Mouse (Mus musculus) A20 (cell line): ENCODE data around the gene H2-M10.5.
"Not testable (repeated sequence)": the region's sequence is repeated elsewhere in the genome, so short reads cannot be mapped to it uniquely, and the experiment has no call there.

Source experiments
- DNase-seq: peaks from one replicate; pipeline ENCODE4 v3.0.0-alpha.2; 2011; ENCODE audit warnings: low read depth, low spot score

Gene H2-M10.5

DNA sequence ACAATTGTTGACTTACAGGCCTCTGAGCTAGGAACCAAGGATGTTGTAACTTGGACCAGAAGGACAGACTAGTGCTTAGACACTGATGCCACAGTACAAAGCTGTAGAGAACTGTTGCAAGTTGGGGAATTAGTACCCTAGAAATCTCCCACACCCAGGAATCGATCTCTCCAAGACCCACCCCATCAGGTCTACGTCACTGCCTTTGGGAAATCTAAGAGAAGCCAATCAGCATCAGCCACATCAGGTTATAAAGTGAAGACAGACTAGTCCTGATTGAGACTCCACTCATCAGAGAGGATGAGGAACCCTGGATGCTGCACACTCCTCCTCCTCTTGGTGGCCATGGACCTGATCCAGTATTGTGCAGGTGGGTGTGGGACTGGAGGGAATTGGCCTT is at the start of gene H2-M10.5:
Gene H2-M10.5, plus strand, starts transcription at position 301 of the 400 bp plus-strand sequence.
- not testable (repeated sequence) for DNase-seq

DNA sequence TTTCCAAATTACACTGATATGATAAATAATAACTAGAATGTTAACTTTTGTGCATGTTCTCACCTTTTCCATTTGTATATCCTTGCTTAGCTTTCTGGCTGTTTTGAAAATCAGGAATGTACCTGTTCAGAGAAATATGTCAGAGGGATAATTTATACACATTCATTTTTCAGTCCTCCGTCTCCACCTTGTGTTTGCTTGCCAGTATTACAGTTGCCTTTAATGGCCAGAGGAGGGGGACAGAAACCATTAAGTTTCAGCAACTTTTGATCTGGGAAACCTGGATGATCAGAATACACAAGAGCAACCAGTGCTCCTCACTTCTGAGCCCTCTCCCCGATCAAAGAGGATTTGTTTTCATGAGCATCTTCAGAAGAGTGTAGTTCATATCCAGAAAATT is 46.7 kb upstream of the H2-M10.5 start:
- peak; percentile 34 for DNase-seq

DNA sequence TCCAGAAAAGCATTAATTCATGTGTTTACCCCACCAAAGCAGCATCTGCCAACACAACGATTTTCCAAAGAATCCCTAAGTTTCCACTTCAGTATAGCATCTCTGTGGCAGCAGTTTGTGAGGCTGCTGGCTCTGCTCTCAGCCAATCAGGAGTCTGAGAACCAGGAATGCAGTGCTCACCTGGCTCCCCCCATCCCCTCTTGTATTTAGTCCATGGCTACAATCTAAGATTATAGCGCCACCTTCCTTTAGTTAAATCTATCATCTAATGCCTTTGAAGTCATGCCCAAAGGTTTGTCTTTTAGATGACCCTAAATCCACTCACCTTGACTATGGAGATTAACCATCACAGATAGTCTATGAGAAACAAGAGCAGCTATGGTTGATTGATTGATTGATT is 8.9 kb upstream of the H2-M10.5 start:
- DNase-seq = no peak

DNA sequence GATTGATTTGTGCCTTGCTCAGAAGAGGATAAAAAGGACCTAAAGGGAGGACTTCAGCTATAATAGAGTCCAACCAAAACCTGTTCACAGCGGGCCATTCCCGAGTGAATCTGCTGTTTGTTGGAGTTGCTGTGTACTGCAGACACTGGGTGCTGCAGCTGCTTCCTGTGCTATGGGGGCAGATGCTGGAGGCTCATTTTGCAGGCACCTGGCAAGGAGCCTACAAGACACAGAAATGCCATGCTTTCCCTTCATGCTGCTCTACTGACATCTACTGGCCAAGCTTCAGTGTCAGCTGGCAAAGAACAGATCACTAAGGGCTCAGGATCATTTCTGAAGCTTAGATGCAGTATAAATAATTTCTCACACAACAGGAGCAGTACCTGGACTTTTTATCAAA is 8.5 kb upstream of the H2-M10.5 start:
- peak; percentile 78 for DNase-seq

DNA sequence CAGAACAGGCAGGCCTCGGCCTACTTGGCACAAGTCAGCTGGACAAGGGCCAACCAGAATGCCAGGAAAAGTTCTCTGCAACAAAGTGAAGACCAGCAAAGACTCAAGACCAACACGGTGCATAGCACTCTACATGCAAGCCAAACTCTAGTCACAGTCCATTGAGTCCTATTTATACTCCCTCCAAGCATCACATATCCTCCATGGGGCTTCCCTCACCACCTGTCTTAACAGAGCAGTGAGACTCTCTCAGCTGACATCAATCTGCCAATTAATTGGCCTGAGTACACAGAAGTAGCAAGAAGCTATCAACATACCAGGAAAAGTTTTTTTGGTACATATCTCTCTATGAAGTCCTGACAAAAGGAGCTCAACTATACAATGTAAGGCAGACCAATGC is 7.3 kb upstream of the H2-M10.5 start:
- not testable (repeated sequence) for DNase-seq

DNA sequence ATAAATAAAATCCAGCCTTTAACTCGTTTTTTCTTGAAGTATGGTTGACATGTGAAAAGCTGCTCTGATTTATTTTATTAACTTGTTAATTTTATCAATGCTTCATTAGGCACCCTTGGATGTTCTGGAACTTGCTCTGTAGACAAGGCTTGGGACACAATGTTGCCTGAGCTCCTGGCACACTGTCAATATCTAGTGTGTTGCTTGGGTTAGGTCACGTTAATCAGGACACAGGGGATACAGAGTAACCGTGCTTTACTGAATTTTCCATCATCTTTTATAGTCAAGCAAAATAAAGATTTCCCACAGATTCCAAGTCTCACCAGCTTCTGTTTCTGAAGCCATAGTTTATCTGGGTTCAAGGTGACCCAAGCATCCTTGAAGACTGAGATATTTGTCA is 8.8 kb downstream of the H2-M10.5 start:
- DNase-seq = no peak

DNA sequence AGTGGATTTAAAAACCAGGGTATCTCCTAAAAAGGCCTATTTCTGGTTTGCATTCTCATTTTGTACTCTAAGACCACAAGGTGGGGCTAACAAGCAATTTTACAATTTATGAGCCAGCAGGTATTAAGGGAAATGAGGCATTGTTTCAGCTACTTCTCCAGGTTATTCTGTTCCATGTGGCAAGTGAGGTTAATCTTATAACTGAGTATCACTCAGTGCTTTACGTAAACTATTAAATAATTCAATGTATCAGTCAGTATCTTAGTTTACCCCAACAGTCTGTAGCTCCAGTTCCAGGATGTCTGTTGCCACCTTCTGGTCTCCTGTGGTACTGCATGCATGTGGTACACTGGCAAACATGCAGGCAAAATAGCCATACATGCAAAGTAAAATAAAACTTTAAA is 13.8 kb downstream of the H2-M10.5 start:
- DNase-seq = peak; percentile 62

DNA sequence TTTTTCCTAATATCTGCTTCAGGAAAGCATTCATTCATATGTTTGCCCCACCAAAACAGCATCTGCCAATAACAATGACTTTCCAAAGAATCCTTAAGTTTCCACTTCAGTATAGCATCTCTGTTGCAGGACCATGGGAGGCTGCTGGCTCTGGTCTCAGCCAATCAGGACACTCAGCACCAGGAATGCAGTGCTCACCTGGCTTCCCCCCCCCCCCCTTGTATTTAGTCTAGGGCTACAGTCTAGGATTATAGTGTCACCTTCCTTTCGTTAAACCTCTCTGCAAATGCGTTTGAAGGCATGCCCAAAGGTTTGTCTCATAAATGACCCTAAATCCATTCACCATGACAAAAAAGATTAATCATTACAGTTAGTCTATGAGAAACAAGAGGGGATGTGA is 15.6 kb downstream of the H2-M10.5 start:
- DNase-seq = no peak

DNA sequence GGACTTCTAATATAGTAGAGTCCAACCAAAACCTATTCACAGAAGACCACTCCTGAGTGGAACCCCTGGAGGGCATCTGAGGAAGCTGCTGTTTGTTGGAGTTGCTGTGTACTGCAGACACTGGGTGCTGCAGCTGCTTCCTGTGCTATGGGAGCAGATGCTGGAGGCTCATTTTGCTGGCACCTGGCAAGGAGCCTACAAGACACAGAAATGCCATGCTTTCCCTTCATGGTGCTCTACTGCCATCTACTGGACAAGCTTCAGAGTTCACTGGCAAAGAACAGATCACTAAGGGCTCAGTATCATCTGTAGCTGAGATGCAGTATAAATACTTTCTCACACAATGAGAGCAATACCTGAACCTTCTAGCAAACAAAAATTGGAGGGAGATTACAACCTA is 16.1 kb downstream of the H2-M10.5 start:
- peak; percentile 78 for DNase-seq

DNA sequence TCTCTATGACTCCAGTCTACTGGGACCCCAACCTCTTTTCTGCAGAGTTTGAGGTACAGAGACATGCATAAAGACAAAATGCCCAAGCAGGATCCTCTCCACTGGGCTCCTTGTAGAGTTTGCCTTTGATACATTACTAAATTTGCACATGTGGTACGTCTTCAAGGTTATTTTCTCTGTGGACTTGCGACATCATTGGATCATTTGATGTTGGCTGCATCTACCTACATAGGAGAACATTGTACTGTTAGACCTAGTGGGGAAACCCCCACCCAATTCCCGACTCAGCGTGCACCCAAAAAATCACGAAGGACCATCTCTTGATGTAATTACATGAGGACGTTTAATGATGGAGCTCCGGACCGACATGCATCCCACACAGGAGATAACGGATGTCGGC is 26.8 kb downstream of the H2-M10.5 start:
- no peak for DNase-seq

DNA sequence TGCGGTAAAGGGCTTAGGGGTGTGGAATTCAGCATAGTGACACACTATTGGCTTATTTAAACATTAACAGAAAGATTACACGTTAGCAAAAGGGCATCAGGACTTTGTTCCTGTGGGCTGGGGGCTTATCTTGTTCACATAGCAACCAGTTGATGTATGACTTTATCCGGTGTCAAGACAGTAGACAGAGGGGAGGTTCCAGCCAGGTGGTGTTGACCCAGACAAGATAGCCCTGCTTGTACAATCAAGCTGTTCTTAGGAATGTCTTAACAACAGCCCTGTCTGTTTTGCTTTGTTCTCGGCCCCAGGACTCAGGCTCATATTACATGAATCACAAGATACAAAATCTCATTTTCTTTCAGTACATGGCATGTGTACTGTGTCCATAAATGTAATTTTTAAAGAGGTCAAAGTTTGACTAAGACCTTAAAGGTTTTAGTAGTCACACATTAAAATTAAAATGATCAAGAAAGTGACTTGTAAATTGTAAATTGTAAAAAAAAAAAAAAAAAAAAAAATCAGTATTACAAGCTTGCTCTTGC is 27.3 kb downstream of the H2-M10.5 start:
- not testable (repeated sequence) for DNase-seq

DNA sequence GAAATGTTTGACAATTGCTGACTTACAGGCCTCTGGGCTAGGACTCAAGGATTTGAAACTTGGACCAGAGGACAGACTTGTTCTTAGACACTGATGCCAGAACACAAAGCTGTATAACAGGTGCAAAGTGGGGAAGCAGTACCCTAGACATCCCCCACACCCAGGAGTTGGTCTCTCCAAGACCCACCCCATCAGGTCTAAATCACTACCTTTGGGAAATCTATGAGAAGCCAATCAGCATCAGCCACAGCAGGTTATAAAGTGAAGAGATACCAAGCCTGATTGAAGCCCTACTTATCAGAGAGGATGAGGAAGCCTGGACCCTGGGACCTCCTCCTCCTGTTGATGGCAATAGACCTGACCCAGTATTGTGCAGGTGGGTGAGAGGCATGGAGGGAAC is 39.2 kb downstream of the H2-M10.5 start, which contains the start of gene H2-M10.6:
Gene H2-M10.6, plus strand, starts transcription at position 301 of the 400 bp plus-strand sequence.
- DNase-seq = no peak

DNA sequence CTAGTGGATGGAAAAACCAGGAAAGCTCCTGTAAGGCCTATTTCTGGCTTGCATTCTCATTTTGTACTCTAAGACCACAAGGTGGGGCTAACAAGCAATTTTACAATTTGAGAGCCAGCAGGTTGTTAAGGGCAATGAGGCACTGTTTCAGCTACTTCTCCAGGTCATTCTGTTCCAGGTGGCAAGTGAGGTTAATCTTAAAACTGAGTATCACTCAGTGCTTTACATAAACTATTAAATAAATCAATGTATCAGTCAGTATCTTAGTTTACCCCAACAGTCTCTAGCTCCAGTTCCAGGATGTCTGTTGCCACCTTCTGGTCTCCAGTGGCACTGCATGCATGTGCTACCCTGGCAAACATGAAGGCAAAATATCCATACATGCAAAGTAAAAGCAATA is 51.3 kb downstream of the H2-M10.5 start:
- peak; percentile 72 for DNase-seq

DNA sequence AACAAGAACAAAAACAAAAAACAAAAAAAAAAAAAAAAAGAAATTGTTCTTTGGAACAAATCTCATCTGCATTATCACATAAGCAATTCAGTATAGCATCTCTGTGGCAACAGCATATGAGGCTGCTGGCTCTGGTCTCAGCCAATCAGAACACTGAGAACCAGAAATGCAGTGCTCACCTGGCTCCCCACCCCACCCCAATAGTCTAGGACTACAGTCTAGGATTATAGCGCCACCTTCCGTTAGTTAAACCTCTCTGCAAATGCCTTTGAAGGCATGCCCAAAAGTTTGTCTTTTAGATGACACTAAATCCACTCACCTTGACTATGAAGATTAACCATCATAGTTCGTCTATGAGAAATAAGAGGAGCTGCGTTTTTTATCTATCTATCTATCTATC is 52.8 kb downstream of the H2-M10.5 start:
- peak; percentile 75 for DNase-seq
